Mouse (Mus musculus) bone marrow macrophage, adult 2 months (primary cell): ENCODE results near the gene Ywhag. TPM values are rescaled to one million over a fixed set of nuclear protein-coding genes. Genes with fewer than 3 reads are reported as not detected.
A peak's percentile ranks its signal among the peaks of the same experiment; 100 is the strongest.

ENCODE experiments used
- H3K27ac ChIP-seq: 2 replicates; pipeline ENCODE4 v1.5.1; 2012; ENCODE audit warnings: low read depth, low read length; ENCODE audit not compliant: insufficient read depth
- H3K4me1 ChIP-seq: 2 replicates; pipeline ENCODE4 v1.6.1; 2012; ENCODE audit warnings: low read length; ENCODE audit not compliant: control insufficient read depth, insufficient read depth
- H3K4me3 ChIP-seq: 2 replicates; pipeline ENCODE4 v1.5.1; 2012; ENCODE audit warnings: mild to moderate bottlenecking, low read length, moderate library complexity; ENCODE audit not compliant: insufficient read depth
- CTCF ChIP-seq: IDR thresholded peaks from 2 replicates; pipeline ENCODE4 v1.5.1; 2012; ENCODE audit warnings: low read depth, mild to moderate bottlenecking, low read length, moderate library complexity
- POLR2A ChIP-seq: IDR thresholded peaks from 2 replicates; pipeline ENCODE4 v1.6.1; 2012; ENCODE audit warnings: mild to moderate bottlenecking, low read depth, low read length, borderline replicate concordance
- polyA plus RNA-seq: library from polyadenylated mRNA; stranded (reverse); fragments of >200 nt; gene quantifications from 2 replicates; pipeline ENCODE4 v1.2.4, GENCODE M21; 2012; ENCODE audit not compliant: missing spikeins, insufficient read depth, insufficient read length

The Ywhag gene
- polyA plus RNA-seq, 1 experiment: 157 TPM

DNA sequence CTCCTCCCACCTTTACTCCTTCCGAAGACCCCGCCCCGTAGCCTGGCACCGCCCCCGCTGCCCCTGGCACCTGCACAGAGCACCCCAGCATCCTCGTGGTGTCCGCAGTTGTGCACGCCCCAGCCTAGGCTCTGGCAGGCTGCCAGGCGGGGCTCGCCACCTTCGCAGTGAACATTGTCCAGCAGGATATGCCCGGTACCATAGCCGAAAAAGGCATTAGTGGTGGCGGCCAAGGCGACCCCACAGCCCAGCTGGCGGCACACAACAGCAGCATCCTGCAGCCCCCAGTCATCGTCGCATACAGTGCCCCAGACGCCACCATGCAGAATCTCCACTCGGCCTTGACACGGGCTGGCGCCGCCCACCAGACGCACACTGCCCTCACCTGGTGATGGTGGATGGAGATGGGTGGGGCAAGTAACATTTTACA lies 31.1 kb upstream of the Ywhag start:
- Histone ChIP-seq H3K27ac (no peak overlapping the region), H3K4me3 (no peak overlapping the region), H3K4me1 (peaks cover 13% of the 10 kb centered on the region)
- TF ChIP-seq POLR2A (no peak), CTCF (no peak)

DNA sequence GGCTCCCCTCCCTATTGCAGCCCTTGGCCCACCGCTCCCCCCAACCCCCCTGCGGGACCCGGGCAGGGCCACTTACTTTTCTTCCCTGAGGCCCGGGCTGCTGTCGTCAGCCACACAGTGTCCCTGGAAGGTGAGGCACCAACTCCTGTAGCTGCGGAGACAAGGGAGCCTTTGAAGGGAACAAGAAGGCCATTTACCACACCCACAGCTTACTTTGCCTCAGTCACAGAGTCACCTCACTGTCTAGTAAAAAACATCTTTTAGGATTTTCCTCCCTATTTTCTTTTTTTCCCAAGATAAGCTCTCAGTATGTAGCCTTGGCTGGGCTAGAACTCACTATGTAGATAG lies 28.8 kb upstream of the Ywhag start:
- peak overlapping the region; percentile 69 for H3K27ac ChIP-seq
- TF ChIP-seq CTCF (no peak), POLR2A (no peak)
- H3K4me1 ChIP-seq: peaks cover 23% of the 10 kb centered on the region
- peak overlapping the region; percentile 63 for H3K4me3 ChIP-seq

DNA sequence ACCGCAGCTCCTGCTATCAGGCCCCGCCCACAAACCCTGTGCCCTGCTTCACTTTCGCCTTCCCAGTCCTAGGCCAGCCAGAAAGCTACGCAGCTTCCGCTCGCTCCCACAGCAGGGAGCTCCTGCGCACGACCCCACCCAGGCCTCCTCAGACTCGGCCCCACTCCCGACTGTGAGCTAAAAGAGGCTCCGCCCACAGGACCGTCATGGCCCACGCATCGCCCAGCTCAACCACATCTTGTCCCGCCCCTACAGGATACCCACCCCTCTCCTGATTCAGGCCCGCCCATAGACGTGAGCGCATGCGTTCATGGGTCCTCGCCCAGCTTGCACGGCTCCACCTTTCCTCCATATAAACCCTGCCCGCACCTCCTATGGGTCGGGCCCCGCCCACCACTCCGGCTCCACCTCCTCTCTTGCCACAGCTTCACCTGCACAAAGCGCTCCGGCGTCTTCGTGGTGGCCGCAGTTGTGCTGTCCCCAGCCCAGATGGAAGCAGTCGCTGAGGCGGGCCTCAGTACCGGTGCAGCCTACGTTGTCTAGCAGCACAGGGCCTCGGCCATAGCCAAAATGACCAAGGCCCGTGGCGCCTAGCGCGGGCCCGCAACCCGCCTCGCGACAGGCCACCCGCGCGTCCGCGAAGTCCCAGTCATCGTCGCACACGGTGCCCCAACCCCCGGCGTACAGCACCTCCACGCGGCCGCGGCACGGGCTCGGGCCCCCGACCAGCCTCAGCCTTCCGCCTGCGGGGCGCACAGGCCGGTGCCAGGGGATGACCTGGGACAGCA lies 28.3 kb upstream of the Ywhag start:
- Histone ChIP-seq H3K27ac (peak overlapping the region; percentile 83), H3K4me3 (peak overlapping the region; percentile 63), H3K4me1 (peaks cover 27% of the 10 kb centered on the region)
- TF ChIP-seq CTCF: no peak
- TF ChIP-seq POLR2A: peak; percentile 35; the same call in 1 of the 2 replicates

DNA sequence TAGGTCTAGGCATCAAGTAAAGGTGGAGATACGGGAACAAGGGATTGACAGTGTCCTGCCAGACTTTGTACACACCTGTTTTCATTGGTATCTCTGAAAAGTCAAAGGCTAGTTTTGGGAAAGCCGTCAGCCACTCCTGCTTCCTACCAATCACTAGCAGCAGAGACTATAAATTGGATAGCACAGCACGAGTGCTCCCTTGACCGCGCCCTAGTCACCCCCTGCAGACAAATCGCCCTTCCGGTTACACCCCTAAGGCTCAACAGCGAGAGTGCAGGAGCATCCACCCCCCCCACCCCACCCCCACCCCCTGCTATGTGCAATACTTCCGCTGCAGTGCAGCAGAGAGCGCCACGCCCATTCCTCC lies 27.7 kb upstream of the Ywhag start:
- H3K27ac ChIP-seq: peak overlapping the region; percentile 95
- no peak for TF ChIP-seq CTCF
- TF ChIP-seq POLR2A: no peak
- peak overlapping the region; percentile 69 for H3K4me3 ChIP-seq
- H3K4me1 ChIP-seq: peaks cover 29% of the 10 kb centered on the region

DNA sequence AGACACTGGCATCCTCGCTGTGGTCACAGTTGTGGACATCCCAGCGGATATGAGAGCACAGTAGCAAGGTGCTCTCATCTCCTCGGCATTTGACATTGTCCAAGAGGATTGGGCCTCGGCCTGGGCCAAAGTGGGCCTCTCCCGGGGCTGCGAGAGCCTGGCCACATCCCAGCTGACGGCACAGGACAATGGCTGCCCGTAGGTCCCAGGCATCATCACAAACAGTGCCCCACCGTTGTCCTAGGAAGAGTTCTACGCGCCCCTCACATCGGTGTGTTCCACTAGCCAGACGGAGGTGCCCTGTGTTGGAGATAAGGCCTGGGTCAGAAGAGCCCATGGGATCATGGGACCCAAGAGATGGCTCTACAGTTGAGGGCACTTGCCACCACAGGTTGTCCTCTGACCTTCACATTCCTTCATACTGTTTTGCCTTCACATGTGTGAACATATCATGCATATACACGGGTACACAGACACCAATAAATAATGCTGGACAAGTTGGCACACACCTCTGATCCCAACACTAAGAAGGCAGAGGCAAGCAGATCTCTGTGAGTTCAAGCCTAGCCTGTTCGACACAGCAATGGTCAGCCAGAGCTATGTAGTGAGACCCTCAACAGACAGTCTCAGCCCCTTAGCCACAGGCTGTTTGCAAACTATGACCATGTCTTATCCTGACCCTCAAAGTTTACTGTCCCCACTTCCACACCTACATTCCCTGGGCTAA lies 26.7 kb upstream of the Ywhag start:
- TF ChIP-seq CTCF (no peak), POLR2A (no peak)
- H3K4me1 ChIP-seq: peaks cover 38% of the 10 kb centered on the region
- peak overlapping the region; percentile 95 for H3K27ac ChIP-seq
- peak overlapping the region; percentile 69 for H3K4me3 ChIP-seq

DNA sequence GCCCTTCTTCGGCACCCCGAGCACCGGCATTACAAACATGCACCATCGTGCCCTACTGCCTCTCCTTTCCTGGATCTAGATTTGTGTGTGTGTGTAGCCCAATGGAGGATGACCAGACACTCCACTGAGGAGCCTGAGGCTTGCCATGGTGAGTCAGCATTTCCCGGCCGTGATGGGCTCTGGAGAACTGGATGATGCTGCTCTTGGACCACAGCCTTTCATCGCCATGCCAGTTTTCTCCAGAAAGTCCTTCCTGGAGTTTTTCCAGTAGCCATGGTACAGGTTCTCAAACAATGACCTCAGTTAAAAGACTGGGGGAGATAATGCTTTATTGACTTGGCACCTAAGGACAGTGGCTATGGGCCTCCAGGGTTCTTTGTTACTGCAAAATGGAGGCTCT lies 25.5 kb upstream of the Ywhag start:
- Histone ChIP-seq H3K4me3 (no peak overlapping the region), H3K4me1 (peaks cover 45% of the 10 kb centered on the region), H3K27ac (no peak overlapping the region)
- TF ChIP-seq POLR2A: no peak
- TF ChIP-seq CTCF: no peak

DNA sequence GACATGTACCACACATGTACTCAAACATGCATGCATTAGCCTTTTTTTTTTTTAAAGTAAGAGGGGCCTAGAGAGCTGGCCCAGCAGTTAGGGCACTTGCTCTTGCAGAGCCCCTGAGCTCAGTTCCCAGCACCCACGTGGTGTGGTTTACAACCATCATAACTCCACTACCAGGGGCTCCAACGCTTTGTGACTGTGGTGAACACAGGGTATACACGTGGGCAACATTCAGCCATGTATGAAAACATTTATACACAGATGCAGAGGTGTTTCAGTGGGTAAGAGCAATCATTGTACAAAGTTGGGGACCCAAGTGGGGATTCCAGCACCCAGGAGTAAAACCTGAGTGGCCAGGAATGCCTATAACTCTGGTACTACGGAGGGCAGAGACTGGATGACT lies 24.0 kb upstream of the Ywhag start:
- no peak overlapping the region for H3K4me3 ChIP-seq
- H3K27ac ChIP-seq: peak overlapping the region; percentile 74; the same call in 1 of the 2 replicates
- no peak for TF ChIP-seq CTCF
- no peak for TF ChIP-seq POLR2A
- peaks cover 46% of the 10 kb centered on the region for H3K4me1 ChIP-seq

DNA sequence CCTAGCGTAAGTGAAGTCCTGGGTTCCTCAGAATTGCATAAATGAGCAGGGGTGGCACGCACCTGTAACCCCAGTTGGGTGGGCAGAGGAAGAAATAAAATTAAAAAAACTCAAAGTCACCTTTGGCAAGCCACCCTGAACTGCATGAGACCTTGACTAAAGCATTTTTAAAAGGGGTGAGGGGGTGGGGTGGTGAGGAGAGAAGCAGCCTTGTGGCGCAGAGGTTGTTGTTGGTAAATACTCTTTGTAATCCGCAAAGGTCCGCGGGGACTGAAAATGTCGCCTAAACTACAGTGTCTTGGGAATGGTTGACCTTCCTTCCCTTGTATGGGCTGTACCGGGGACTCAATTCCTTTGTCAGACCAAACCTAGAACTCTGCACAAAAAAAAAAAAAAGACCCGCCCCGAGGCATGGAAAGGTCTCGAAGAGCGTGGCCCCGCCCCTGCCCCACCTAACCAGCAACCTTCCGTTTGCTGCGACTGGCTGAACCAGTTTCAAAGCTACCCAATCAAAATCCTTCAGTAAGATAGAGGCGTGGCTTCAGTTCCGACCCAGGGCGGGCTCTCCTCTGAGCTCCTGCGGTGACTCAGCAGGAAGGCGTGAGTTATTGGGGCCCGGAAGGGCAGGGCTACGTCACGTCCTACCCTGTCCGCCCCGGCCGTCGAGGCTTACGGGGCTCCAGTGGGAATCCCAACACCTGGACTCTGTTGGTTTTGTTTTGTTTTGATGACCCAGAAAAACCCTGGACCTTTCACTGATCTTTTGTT lies 23.0 kb upstream of the Ywhag start:
- TF ChIP-seq CTCF (no peak), POLR2A (no peak)
- H3K4me1 ChIP-seq: peaks cover 51% of the 10 kb centered on the region

DNA sequence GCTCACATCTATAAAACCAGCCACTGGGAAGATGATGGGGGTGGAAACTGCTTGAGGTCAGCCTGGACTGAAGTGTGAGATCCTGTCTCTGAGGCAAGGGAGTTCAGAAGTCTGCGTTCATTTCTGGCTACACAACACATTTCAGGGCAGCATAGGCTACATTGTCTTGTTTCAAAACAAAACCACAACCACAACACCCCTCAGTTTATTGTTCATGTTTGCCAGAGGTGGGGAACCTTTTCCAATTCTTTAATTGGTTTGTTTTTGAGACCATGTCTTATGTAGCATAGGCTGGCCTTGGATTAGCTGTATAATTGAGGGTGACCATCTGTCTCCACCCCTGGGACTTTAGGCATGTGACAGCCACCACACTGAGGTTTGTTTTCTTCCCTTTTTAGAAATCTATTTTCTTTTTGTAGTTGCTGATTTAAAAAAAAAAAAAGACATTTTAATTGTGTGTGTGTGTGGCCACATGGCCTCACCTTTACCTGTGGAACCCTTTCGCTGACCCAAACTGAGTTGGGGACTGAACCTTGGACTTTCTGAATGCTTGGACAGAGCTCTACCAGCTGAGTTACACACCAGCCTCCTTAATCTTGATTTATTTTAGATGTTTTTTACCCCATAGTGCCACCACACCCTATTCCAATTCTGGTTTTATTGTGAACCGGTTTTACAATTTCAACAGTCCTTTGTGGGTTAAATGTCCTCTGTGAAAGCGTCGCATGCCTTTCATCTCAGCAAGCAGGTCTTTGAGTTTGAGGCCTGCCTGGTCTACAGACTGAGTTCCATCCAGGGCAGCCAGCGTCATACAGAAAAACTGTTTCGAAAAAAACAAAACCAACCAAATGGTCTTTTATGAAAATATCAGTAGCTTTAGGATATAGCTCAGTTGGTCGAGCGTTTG lies 22.1 kb upstream of the Ywhag start:
- peaks cover 56% of the 10 kb centered on the region for H3K4me1 ChIP-seq
- peak overlapping the region; percentile 87 for H3K27ac ChIP-seq
- TF ChIP-seq CTCF (no peak), POLR2A (no peak)

More for the DNA sequence above, 23.0 kb upstream of the Ywhag start:
- peak overlapping the region; percentile 52 for H3K4me3 ChIP-seq
- peak overlapping the region; percentile 87 for H3K27ac ChIP-seq

More for the DNA sequence above, 22.1 kb upstream of the Ywhag start:
- H3K4me3 ChIP-seq: peak overlapping the region; percentile 32; the same call in 1 of the 2 replicates
